Mouse (Mus musculus) heart, embryonic 16.5 days (tissue): Measurements from ENCODE around the gene Arap2. TPM values are rescaled to one million over a fixed set of nuclear protein-coding genes. Genes with fewer than 3 reads are reported as not detected.

ENCODE experiments used
- ATAC-seq: fragments of 200-750 bp; cut with Nextera tagmentation; replicated peaks from 2 replicates; pipeline ENCODE4 v1.8.0; 2017; ENCODE audit warnings: moderate number of reproducible peaks; ENCODE audit not compliant: insufficient read depth, low FRiP score; ENCODE audit errors: extremely low read depth
- H3K27ac ChIP-seq: fragments of 300-500 bp; sonication (generic); 2 replicates; pipeline ENCODE4 v1.5.1; 2014; ENCODE audit warnings: mild to moderate bottlenecking, low read length, control low read depth, moderate library complexity
- H3K27me3 ChIP-seq: fragments of 300-500 bp; sonication (generic); 2 replicates; pipeline ENCODE4 v1.6.1; 2014; ENCODE audit warnings: low read length, mixed read lengths; ENCODE audit not compliant: control insufficient read depth, insufficient read depth
- H3K36me3 ChIP-seq: fragments of 300-500 bp; sonication (generic); 2 replicates; pipeline ENCODE4 v1.6.1; 2014; ENCODE audit not compliant: control insufficient read depth, insufficient read depth
- H3K4me1 ChIP-seq: fragments of 300-500 bp; sonication (generic); 2 replicates; pipeline ENCODE4 v1.6.1; 2014; ENCODE audit warnings: low read length, mixed read lengths; ENCODE audit not compliant: control insufficient read depth, insufficient read depth
- H3K4me2 ChIP-seq: fragments of 300-500 bp; sonication (generic); 2 replicates; pipeline ENCODE4 v1.6.1; 2014; ENCODE audit warnings: low read depth, mild to moderate bottlenecking, control low read depth, low read length
- H3K4me3 ChIP-seq: fragments of 300-500 bp; sonication (generic); 2 replicates; pipeline ENCODE4 v1.5.1; 2014; ENCODE audit warnings: mild to moderate bottlenecking, control low read depth, low read length
- H3K9ac ChIP-seq: fragments of 300-500 bp; sonication (generic); 2 replicates; pipeline ENCODE4 v1.6.1; 2014; ENCODE audit warnings: low read length, control low read depth
- H3K9me3 ChIP-seq: fragments of 300-500 bp; sonication (generic); replicated peaks from 2 replicates; pipeline ENCODE4 v1.6.1; 2016; ENCODE audit warnings: low read length; ENCODE audit not compliant: control insufficient read depth
- WGBS: fragments of 180-500 bp; shearing (Covaris S2); extraction: QIAGEN DNeasy Blood & Tissue Kit; methylation state at CpG from one replicate; pipeline ENCODE4 v1.1.7; 2014; 5-methylcytosine and 5-hydroxymethylcytosine counted together
- polyA plus RNA-seq: library from polyadenylated mRNA; unstranded; fragments of >200 nt; fragmentation: Nextera tagmentation; extraction: Ambion mirVana; gene quantifications from 2 replicates; pipeline ENCODE4 v1.2.1, GENCODE M21; 2015

The Arap2 gene
- polyA plus RNA-seq, 1 experiment from 2014 or later = 3.6 TPM

DNA sequence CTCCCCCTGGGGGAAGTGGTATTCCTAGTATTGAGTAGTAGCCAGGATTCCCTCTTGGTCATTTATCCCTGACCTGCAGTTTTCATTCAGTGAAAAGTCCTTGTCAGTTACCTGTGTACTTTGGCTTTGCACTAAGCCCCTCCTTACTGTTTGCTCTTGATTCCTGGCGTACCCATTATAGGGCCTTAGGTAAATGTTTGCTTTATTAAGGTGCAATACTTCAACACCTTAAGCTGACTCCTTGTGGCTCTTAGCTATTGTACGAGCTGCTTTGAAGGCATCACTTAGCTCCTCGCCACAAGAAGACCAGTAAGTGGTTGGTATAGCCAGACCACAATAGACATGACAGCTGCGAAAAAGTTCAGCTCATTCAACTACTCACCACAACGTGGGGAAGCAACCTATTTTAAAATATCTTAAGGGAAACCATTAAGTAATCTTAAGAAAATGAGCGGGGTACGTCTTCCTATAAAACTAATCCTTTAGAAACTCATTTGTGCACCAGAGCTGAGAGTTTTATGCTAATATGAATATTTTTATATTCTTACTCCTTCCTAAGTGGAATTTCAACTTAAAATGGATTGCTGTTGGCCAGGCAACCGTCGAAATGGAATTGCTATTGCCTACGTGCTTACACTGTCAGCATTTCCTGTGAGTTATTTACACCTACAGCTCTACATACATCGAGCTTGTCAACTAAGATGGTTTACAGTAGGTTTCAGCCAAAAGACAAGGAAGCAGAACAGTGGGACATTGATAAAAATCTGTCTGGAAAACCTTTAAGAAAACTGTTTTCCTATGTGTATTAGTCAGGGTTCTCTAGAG lies 6.0 kb upstream of the Arap2 start:
- H3K9ac ChIP-seq = no peak overlapping the region
- 0 out of 2 replicates have a peak, but pooled peaks have one; percentile 28 for ATAC-seq
- H3K27me3 ChIP-seq = no peaks in the 10 kb centered on the region
- H3K9me3 ChIP-seq = no peaks in the 10 kb centered on the region
- no peak overlapping the region for H3K4me2 ChIP-seq
- no peak overlapping the region for H3K27ac ChIP-seq
- no peak overlapping the region for H3K4me3 ChIP-seq
- H3K4me1 ChIP-seq = no peaks in the 10 kb centered on the region
- 65% methylated on average over 11 of the region's 11 CpGs for WGBS
- H3K36me3 ChIP-seq = no peaks in the 10 kb centered on the region

DNA sequence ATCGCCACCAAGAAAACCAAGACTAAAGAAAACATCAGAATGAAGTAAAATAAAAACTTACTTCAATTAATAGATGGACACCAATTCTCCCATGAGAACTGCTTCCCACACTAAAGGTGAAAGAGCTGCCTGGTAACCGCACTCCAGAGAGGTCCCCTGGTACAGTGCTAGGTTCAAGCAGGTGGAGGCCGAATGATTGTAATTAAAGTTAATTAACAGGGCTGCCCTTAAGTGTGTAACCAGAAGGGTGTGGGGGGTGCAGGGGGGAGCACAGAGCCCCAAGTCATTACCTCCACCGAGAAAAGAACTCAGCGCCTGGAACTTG lies 538 bp downstream of the Arap2 start:
- Histone ChIP-seq H3K36me3 (no peaks in the 10 kb centered on the region), H3K4me3 (peak overlapping the region; percentile 75), H3K27ac (peak overlapping the region; percentile 46), H3K9ac (peak overlapping the region; percentile 84), H3K4me1 (peaks cover 25% of the 10 kb centered on the region), H3K9me3 (no peaks in the 10 kb centered on the region), H3K4me2 (peak overlapping the region; percentile 89), H3K27me3 (no peaks in the 10 kb centered on the region)
- 15% methylated on average over 5 of the region's 5 CpGs for WGBS
- no peak for ATAC-seq

DNA sequence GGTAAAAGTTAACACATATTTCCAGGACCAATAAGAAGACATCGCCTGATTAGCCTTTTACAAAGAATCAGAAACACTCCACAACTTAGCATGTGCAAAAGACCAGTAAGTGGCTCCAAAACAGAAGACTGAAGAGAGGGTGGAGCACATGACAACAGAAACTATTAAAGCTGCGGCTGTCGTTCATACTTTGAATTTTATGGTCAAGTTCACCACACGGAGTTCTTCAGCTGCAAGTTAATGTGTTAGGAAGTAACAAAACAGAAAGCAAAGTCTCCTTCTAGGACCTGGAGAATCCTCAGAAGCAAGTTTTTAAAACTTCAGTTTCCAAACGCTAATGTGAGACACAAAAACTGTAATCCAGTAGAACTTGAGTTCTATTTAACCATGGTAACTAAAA lies 1.8 kb downstream of the Arap2 start:
- Histone ChIP-seq H3K36me3 (no peaks in the 10 kb centered on the region), H3K27me3 (no peaks in the 10 kb centered on the region), H3K4me1 (peaks cover 25% of the 10 kb centered on the region), H3K4me3 (no peak overlapping the region), H3K4me2 (peak overlapping the region; percentile 19; the same call in 1 of the 2 replicates), H3K27ac (no peak overlapping the region), H3K9ac (no peak overlapping the region), H3K9me3 (no peaks in the 10 kb centered on the region)
- no peak for ATAC-seq
- WGBS = 57% methylated on average over 5 of the region's 5 CpGs

DNA sequence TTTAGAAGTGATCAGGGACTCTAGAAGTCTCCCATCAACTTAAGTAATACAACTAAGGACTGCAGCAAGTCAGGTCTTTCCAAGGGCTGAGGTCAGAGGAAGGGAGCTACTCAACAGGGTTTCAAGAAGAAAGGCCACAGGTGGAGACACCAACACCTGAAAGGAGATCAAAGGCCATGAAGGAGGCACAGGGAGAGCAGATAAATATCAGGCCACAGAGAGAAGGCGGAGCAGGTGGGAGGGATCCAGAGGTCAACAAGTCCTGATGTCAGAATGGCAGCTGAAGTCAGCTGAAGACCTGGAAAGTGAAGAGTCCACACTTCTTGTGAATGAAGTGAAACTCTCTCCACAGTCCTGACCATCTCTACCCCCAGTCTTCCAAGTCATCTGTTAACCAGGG lies 2.9 kb downstream of the Arap2 start:
- Histone ChIP-seq H3K27me3 (no peaks in the 10 kb centered on the region), H3K4me2 (no peak overlapping the region), H3K4me3 (no peak overlapping the region), H3K9ac (no peak overlapping the region), H3K9me3 (no peaks in the 10 kb centered on the region), H3K36me3 (no peaks in the 10 kb centered on the region), H3K4me1 (peaks cover 25% of the 10 kb centered on the region), H3K27ac (peak overlapping the region; percentile 51)
- 81% methylated on average over 1 of the region's 1 CpGs for WGBS
- ATAC-seq = no peak

DNA sequence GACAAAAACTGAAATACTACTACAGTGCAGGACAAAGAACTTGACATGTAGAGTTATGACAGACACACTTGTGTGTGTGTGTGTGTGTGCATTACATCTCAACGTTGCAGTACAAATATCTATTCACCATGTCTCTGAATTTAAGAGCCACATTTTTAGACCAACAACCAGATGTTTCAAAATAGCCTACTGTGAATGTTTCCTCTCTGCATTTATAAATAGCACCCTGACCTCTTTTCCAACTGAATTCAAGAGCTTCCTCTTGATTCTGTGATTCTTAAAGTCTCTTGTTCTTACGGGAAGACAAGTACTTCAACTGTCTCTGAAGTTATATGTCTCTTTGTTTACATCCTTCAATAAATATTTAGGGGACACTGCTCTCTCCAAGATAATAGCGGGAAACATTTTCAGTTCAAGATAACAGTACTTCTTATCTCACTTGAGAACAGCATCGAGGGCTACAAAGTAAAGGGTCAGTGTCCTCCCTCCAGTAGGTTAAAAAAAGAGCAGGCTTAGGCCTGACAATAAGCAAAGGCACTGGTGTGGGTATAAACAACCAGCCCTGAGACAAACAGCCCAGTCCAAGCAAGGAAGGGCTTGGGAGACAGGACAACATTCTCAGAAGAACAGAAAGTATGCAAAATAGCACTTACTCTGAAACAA lies 3.5 kb downstream of the Arap2 start:
- Histone ChIP-seq H3K27ac (peak overlapping the region; percentile 59), H3K36me3 (no peaks in the 10 kb centered on the region), H3K4me1 (peaks cover 25% of the 10 kb centered on the region), H3K9me3 (no peaks in the 10 kb centered on the region), H3K9ac (no peak overlapping the region), H3K27me3 (no peaks in the 10 kb centered on the region), H3K4me2 (peak overlapping the region; percentile 27), H3K4me3 (no peak overlapping the region)
- 8% methylated on average over 4 of the region's 4 CpGs for WGBS
- no peak for ATAC-seq

DNA sequence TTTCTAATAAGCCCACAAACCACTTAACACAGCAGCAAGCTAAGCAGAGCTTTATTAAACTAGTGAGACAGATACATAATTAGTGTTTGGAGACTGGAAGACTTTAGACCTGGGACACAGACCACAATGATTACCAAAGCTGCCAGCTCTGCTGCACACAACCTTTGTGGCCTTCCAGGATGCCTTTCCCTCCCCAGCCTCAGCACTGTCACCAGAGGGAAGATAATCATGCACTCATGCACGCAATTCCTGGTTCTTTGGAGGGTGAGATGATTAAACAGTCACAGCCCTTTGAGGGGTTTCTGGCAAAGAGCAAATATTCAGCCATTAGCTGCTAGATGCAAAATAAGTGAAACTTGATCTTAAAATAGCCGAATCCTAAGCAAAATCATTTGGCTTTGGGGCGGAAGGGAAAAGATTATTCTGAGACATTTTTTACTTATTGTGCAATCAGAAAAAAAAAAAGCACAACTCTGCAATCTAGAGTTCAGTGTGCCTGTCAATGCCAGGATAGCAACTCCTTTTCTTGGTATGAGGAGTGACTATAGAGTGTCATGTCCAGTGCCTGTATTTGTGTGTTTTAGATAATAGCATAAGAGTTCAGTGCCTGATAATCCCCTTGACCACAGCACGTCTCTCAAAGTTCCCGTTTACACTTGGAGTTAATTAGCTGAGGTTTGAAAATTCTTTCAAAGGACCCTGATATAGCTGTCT lies 5.0 kb downstream of the Arap2 start:
- no peaks in the 10 kb centered on the region for H3K9me3 ChIP-seq
- 35% methylated on average over 5 of the region's 5 CpGs for WGBS
- peaks cover 25% of the 10 kb centered on the region for H3K4me1 ChIP-seq
- no peaks in the 10 kb centered on the region for H3K36me3 ChIP-seq
- H3K9ac ChIP-seq = no peak overlapping the region
- H3K4me3 ChIP-seq = no peak overlapping the region
- peak overlapping the region; percentile 69 for H3K27ac ChIP-seq
- no peak for ATAC-seq
- no peaks in the 10 kb centered on the region for H3K27me3 ChIP-seq
- no peak overlapping the region for H3K4me2 ChIP-seq

DNA sequence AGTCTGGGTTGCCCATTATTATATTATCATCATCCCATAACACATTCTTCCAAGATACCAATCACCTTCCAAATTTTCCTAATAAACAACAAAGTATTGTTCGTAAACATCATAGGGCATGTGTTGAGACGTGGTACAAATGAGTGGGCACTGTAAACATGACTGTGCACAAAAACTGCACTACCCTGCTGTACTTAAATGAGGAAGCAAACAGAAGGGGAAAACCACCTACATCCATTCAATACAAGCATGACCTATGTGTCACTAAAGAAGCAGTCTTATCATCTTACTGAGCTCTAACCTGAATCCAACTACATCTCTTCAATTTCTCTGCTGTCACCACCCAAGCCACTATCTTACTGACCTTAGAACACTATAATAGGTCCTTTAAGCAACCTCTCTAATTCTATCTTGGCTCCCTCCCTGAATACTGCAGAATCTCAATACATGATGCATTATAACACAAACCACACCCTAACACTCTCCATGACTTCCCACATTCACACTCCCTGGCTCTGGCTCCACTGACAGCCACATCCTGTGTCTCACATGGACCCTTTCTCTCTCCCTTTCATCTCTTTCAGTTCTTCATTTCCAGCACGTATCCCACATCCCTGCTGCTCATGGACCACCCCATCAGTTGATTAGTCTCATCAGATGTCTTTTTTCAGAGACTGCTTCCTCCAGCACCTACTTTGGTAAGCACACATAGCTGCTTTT lies 10.0 kb downstream of the Arap2 start:
- Histone ChIP-seq H3K4me1 (peaks cover 7% of the 10 kb centered on the region; the same call in 1 of the 2 replicates), H3K4me2 (no peak overlapping the region), H3K27ac (no peak overlapping the region), H3K4me3 (no peak overlapping the region), H3K9me3 (0 out of 2 replicates have a peak, but pooled peaks cover 3% of the 10 kb centered on the region), H3K9ac (no peak overlapping the region), H3K36me3 (no peaks in the 10 kb centered on the region), H3K27me3 (no peaks in the 10 kb centered on the region)
- no peak for ATAC-seq
- 81% methylated on average over 3 of the region's 3 CpGs for WGBS

DNA sequence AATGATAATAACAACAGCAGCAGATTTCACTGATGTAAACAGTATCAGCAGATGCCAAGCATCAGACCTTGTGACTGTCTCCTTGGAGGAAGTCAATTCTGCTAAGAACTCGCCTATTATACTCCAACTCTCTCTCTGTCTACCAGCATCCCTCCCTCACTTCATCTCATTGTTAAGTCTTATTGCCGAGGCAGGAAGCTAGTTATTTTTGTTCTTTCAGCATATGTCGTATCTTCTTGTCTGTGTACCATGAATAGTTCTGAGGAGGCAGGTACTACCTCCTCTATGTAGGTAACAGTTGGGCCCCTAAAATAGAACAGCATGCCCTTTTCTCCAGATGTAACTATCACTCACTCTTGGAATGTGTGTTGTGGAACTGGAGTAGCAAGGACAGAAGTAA lies 13.0 kb downstream of the Arap2 start:
- Histone ChIP-seq H3K4me3 (no peak overlapping the region), H3K36me3 (no peaks in the 10 kb centered on the region), H3K27ac (no peak overlapping the region), H3K4me2 (no peak overlapping the region), H3K27me3 (no peaks in the 10 kb centered on the region), H3K9ac (no peak overlapping the region), H3K4me1 (0 out of 2 replicates have a peak, but pooled peaks cover 2% of the 10 kb centered on the region), H3K9me3 (0 out of 2 replicates have a peak, but pooled peaks cover 3% of the 10 kb centered on the region)
- ATAC-seq = no peak
- 57% methylated on average over 3 of the region's 3 CpGs for WGBS
